Comparison of ENCODE assay signal across 8 mouse cellular contexts in the genomic region with DNA sequence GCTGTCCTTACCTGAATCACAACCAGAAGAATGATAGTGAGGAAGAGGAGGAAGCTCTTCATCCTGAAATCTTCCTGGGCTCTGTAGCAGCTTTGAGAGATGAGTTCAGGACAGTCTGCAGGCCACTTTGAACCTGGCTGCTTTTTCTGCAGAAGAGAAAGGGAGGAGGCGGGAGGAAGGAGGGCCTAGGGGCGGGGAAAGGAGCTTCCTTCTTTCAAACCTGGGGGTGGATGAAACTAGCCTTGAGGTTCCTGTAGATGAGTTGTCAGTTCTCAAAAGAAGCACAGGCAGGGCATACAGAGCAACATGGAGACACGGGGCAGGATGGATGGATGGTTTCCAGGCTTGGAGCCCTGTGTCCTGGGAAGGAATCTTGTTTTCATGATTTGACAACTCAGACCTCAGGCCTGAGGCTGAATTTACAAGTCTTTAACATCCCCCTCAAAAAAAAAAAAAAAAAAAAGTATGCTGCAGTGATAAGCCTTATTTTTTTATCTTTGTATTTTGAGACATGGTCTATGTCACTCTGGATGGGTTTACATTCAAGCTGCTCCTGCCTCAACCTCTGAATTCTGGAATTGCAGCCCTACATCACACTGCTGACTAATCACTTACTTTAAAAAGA. TPM values are rescaled to one million over a fixed set of nuclear protein-coding genes. Genes with fewer than 3 reads are reported as not detected.
DNase-seq lines count a peak whose midpoint lies in the region; ATAC-seq lines count a peak whose summit lies in the region.

Gene Cd52, minus strand, starts transcription at position 160 of the 625 bp plus-strand sequence.

- no peaks in the 10 kb centered on the region for H3K36me3 ChIP-seq in limb, embryonic 13.5 days
- no peaks in the 10 kb centered on the region for H3K36me3 ChIP-seq in limb, embryonic 10.5 days
- H3K36me3 ChIP-seq in megakaryocyte, embryonic 14.5 days (replicated peaks; ENCODE audit: low read length) = peaks cover 20% of the 10 kb centered on the region
- H3K36me3 ChIP-seq in forebrain, embryonic 13.5 days (ENCODE audit: poor library complexity, severe bottlenecking) = no peaks in the 10 kb centered on the region
- H3K36me3 ChIP-seq in forebrain, embryonic 12.5 days (replicated peaks) = no peaks in the 10 kb centered on the region

- H3K4me3 ChIP-seq in limb, embryonic 13.5 days = no peak within 1 kb of the TSS
- H3K4me3 ChIP-seq in limb, embryonic 10.5 days = no peak within 1 kb of the TSS
- peak within 1 kb of the TSS; percentile 89 for H3K4me3 ChIP-seq in megakaryocyte, embryonic 14.5 days (replicated peaks)
- no peak within 1 kb of the TSS for H3K4me3 ChIP-seq in forebrain, embryonic 13.5 days
- no peak within 1 kb of the TSS for H3K4me3 ChIP-seq in forebrain, embryonic 12.5 days (replicated peaks)

- no peaks in the 10 kb centered on the region for H3K4me1 ChIP-seq in limb, embryonic 13.5 days
- H3K4me1 ChIP-seq in limb, embryonic 10.5 days = peaks cover 10% of the 10 kb centered on the region
- H3K4me1 ChIP-seq in megakaryocyte, embryonic 14.5 days = peaks cover 78% of the 10 kb centered on the region
- H3K4me1 ChIP-seq in forebrain, embryonic 13.5 days = no peaks in the 10 kb centered on the region
- H3K4me1 ChIP-seq in forebrain, embryonic 12.5 days = no peaks in the 10 kb centered on the region

- no peak within 1 kb of the TSS for H3K9ac ChIP-seq in limb, embryonic 13.5 days
- no peak within 1 kb of the TSS for H3K9ac ChIP-seq in forebrain, embryonic 13.5 days
- no peak within 1 kb of the TSS for H3K9ac ChIP-seq in forebrain, embryonic 12.5 days

- no peak for ATAC-seq in limb, embryonic 13.5 days (ENCODE audit: low FRiP score, low read depth)
- peak; percentile 49 for ATAC-seq in inflammation-experienced regulatory T-cells, adult 6 months
- no peak for ATAC-seq in forebrain, embryonic 13.5 days
- ATAC-seq in forebrain, embryonic 12.5 days (ENCODE audit: low FRiP score) = no peak

- WGBS in limb, embryonic 13.5 days = 57% methylated on average over 3 of the region's 3 CpGs
- WGBS in limb, embryonic 10.5 days = 67% methylated on average over 3 of the region's 3 CpGs
- WGBS in forebrain, embryonic 13.5 days = 71% methylated on average over 3 of the region's 3 CpGs
- 57% methylated on average over 3 of the region's 3 CpGs for WGBS in forebrain, embryonic 12.5 days

- DNase-seq in limb, embryonic 10.5 days (ENCODE audit: low spot score) = no peak
- peak; percentile 84 to 89 for DNase-seq in thymus, postnatal 36 days
- no peak for DNase-seq in layer of hippocampus, adult 8-10 months (ENCODE audit: low spot score in 2 of 2)

- no peak within 1 kb of the TSS for H3K4me2 ChIP-seq in limb, embryonic 13.5 days (replicated peaks)
- H3K4me2 ChIP-seq in forebrain, embryonic 13.5 days = no peak within 1 kb of the TSS
- no peak within 1 kb of the TSS for H3K4me2 ChIP-seq in forebrain, embryonic 12.5 days

- H3K27me3 ChIP-seq in limb, embryonic 13.5 days = no peaks in the 10 kb centered on the region
- no peaks in the 10 kb centered on the region for H3K27me3 ChIP-seq in limb, embryonic 10.5 days (ENCODE audit: low read depth, poor library complexity, severe bottlenecking)
- no peaks in the 10 kb centered on the region for H3K27me3 ChIP-seq in megakaryocyte, embryonic 14.5 days (replicated peaks)
- no peaks in the 10 kb centered on the region for H3K27me3 ChIP-seq in forebrain, embryonic 13.5 days
- no peaks in the 10 kb centered on the region for H3K27me3 ChIP-seq in forebrain, embryonic 12.5 days

- H3K27ac ChIP-seq in limb, embryonic 13.5 days = no peak within 1 kb of the TSS
- no peak within 1 kb of the TSS for H3K27ac ChIP-seq in limb, embryonic 10.5 days
- H3K27ac ChIP-seq in forebrain, embryonic 13.5 days = no peak within 1 kb of the TSS
- no peak within 1 kb of the TSS for H3K27ac ChIP-seq in forebrain, embryonic 12.5 days

- no peaks in the 10 kb centered on the region for H3K9me3 ChIP-seq in limb, embryonic 13.5 days
- no peaks in the 10 kb centered on the region for H3K9me3 ChIP-seq in limb, embryonic 10.5 days (replicated peaks)
- no peaks in the 10 kb centered on the region for H3K9me3 ChIP-seq in megakaryocyte, embryonic 14.5 days
- no peaks in the 10 kb centered on the region for H3K9me3 ChIP-seq in forebrain, embryonic 13.5 days (replicated peaks)
- no peaks in the 10 kb centered on the region for H3K9me3 ChIP-seq in forebrain, embryonic 12.5 days

RNA-seq across cellular contexts. Expression of gene Cd52, which starts in this region (rescaled TPM):
- 10.6 and 11.4 TPM in 2 replicates for polyA plus RNA-seq in limb, embryonic 13.5 days (2015; fragmentation: Nextera tagmentation; extraction: Ambion mirVana)
- polyA plus RNA-seq in limb, embryonic 10.5 days (2016; fragmentation: Nextera tagmentation; extraction: Ambion mirVana) = 2.4 and 3.9 TPM in 2 replicates
- polyA plus RNA-seq in inflammation-experienced regulatory T-cells, adult 6 months (2017; shearing (Covaris generic)) = 1,000 to 10,000 TPM; 2,728 to 3,832 (median 3,666) TPM
- 77.0 and 307 TPM in 2 replicates for polyA plus RNA-seq in megakaryocyte, embryonic 14.5 days (2012; ENCODE audit: insufficient read depth, low replicate concordance)
- 2.2 and 2.6 TPM in 2 replicates for polyA plus RNA-seq in forebrain, embryonic 13.5 days (2015; fragmentation: Nextera tagmentation; extraction: Ambion mirVana)
- total RNA-seq in layer of hippocampus, adult 8-10 months (2022) = 10 to 100 TPM in 2 of 4 experiments, 1 to 10 TPM in 2; 1.2 to 52.4 (median 18.2) TPM
- 3.8 and 3.9 TPM in 2 replicates for polyA plus RNA-seq in forebrain, embryonic 12.5 days (2016; fragmentation: Nextera tagmentation; extraction: Ambion mirVana)

Comparison
In these comparisons a context has a peak if more than half of its experiments do, and no peak if none do; other contexts are left out.
1. DNase-seq: peak in thymus, postnatal 36 days (2 of 2); none in limb, embryonic 10.5 days (single experiment) and layer of hippocampus, adult 8-10 months (0 of 2).